Mouse (Mus musculus) olfactory bulb, adult 2 months (tissue): Measurements from ENCODE around the gene Osbpl2.

Experiments
- CTCF ChIP-seq: fragments of 200-500 bp; IDR thresholded peaks from 2 replicates; pipeline ENCODE4 v1.5.1; 2012; ENCODE audit warnings: low read depth, mild to moderate bottlenecking, low read length, moderate library complexity; ENCODE audit not compliant: insufficient read depth
- POLR2A ChIP-seq: fragments of 200-500 bp; IDR thresholded peaks from 2 replicates; pipeline ENCODE4 v1.6.1; 2012; ENCODE audit warnings: mild to moderate bottlenecking, low read depth, low read length, moderate library complexity; ENCODE audit not compliant: insufficient read depth

DNA sequence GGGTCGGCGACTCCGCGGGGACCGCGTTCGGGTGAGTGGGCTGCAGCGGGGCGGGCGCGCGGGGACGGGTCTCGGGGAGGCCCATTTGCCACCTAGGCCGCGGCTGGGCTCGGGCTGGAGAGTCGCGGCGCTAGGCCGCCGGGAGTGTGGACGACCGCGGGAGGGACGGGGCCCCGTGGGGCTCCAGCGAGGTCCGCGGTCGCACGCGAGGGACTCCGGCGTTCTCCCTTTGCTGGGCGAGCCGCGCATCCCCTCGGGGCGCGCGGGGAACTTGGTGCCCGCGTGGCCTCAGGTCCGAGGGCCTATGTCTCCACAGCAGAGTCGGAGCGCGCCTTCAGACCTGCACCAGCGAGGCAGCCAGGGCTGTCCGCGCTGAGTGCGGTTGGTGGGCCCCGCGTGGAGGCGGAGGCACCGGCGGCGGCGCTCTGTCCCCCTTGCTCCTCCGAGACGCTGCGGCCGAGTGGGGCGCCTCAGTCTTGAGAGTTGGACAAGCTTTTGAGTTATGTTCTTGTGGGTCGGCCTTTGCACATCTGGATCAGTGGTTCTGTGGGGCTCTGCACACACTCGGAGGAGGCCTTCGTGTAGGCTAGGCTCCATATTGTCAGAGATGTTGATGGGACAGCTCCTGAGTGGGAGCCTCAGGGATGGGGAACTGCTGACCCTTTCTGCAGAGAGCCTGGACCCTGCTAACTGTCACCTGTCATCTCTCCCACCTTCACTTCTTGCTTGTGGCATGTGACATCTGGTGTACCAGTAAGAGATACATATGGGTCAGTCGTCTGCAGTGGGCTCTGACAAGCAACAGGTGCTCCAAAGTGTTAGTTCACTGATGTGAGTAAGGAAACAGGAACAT is 559 bp downstream of the Osbpl2 start:
- TF ChIP-seq POLR2A (no peak), CTCF (no peak)
